Mouse (Mus musculus): ENCODE results near the gene Tubd1. TPM values are rescaled to one million over a fixed set of nuclear protein-coding genes. Genes with fewer than 3 reads are reported as not detected.

Gene Tubd1
- polyA plus RNA-seq, 1 experiment from 2014 or later, result 6.6 TPM

DNA sequence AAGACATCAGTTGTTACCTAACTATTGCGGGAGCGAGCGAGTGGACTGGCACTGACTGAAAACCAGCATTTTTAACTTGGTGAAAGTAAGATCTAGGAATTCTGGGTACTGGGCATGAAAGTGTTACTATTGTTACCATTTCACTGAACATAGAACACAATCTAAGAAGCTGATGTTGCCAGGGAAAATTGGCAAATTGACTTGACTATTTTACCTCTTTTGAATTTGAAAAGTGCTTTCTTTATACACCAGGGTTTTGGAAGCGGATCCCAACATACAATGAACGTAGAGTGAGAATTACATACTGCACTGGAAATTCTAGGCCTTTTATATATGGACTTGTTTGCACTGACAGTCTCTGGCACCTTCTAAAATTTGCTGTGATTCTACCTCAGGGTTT, 48.7 kb downstream of the Tubd1 start:
- Histone ChIP-seq H3K36me3 (no peaks in the 10 kb centered on the region), H3K27ac (replicated peaks) (peak overlapping the region; percentile 25; the same call in 1 of the 2 replicates), H3K9ac (replicated peaks) (no peak overlapping the region), H3K4me1 (peaks cover 4% of the 10 kb centered on the region; the same call in 1 of the 2 replicates), H3K4me3 (replicated peaks) (no peak overlapping the region), H3K27me3 (replicated peaks) (no peaks in the 10 kb centered on the region), H3K4me2 (no peak overlapping the region), H3K9me3 (replicated peaks) (no peaks in the 10 kb centered on the region)
- no peak for ATAC-seq (ENCODE audit: low FRiP score)
- WGBS, result 80% methylated on average over 5 of the region's 5 CpGs

DNA sequence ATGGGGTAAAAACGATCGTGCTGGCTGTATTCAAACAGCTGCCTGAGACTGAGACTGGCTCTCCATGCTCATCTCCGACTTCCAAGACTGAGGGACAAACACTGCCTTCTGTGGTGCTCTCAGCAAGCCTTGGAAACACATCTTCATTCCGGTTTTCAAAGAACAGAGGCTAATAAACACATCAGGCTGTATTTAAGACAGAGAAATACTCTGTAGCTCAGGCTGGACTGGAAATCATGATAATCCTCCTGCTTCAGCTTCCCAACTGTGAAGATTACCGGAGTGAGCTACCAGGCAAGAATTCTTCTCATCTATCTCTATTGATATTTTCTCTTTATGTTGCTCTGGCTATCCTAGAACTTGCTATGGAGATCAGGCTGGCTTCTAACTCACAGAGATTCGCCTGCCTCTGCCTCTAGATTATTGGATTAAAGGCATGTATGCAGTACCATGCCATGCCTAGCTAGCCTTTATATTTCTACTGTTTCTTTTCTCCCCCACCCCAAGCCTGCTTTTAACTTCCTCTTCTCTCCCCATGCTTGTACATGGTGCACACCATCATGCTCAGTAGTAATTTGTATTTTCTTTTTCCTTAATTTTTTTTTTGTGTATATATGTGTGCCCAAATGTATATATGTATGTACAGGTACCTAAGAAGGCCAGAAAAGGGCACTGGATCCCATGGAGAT, 49.5 kb downstream of the Tubd1 start:
- 82% methylated on average over 6 of the region's 6 CpGs for WGBS
- no peak for ATAC-seq (ENCODE audit: low FRiP score)

DNA sequence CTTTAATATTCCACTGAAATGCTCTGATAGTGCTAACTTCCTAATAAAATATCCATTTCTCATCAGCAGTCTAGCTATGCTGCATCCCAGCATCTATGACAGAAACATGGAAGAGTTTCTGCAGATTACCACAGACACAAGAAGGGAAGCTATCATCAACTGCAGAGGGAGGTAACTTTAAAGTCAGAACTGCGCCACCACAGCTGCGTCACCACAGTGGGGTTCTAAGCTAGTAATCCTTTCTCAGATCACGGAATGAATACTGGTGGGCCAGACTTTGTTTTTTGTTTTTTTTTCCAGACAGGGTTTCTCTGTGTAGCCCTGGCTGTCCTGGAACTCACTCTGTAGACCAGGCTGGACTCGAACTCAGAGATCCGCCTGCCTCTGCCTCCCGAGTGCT, 50.6 kb downstream of the Tubd1 start:
- Histone ChIP-seq H3K4me1 (peaks cover 4% of the 10 kb centered on the region; the same call in 1 of the 2 replicates), H3K9ac (replicated peaks) (no peak overlapping the region), H3K4me3 (replicated peaks) (no peak overlapping the region), H3K4me2 (no peak overlapping the region), H3K27me3 (replicated peaks) (no peaks in the 10 kb centered on the region), H3K27ac (replicated peaks) (no peak overlapping the region), H3K36me3 (no peaks in the 10 kb centered on the region), H3K9me3 (replicated peaks) (no peaks in the 10 kb centered on the region)
- WGBS, result 94% methylated on average over 6 of the region's 6 CpGs
- no peak for ATAC-seq (ENCODE audit: low FRiP score)

More for the DNA sequence above, 49.5 kb downstream of the Tubd1 start:
- Histone ChIP-seq H3K27me3 (replicated peaks) (no peaks in the 10 kb centered on the region), H3K27ac (replicated peaks) (no peak overlapping the region), H3K9ac (replicated peaks) (no peak overlapping the region), H3K4me2 (no peak overlapping the region), H3K36me3 (no peaks in the 10 kb centered on the region), H3K4me1 (peaks cover 4% of the 10 kb centered on the region; the same call in 1 of the 2 replicates), H3K4me3 (replicated peaks) (no peak overlapping the region), H3K9me3 (replicated peaks) (no peaks in the 10 kb centered on the region)

DNA sequence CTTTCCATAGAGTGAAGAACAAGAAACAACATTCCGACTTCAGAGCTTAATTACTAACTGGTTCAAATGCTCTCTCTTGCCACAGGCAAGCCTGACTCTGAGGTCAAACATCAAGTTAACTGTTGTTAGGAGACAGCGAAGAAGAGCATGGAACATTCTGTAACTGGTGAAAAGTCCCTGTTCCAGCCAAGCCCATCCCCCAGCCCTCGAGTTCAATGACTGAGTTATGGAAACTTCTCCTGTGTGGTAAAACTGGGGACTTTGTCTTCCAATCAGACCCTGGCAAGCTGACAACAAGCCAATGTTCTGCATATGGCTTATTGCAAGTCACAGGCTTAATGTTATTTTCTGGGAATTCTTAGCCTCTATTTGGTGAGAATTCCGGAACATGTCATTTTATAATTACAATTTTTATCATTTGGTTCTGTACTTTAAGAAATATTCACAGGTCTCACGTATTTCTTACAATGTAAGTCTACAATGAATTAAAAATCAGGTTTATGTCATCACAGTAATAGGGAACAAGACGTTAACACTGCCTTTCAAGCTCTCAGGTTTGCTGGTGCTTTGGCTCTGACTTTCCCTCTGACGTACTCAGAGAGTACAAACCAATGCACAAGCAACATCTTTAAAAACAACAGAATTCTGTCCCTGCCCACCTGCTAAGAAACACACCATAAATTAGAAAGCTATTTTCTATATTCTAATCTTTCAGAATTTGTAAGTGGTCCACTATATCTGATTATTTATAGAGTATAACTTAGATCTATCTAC, 51.6 kb downstream of the Tubd1 start:
- ATAC-seq (ENCODE audit: low FRiP score), result no peak
- no peaks in the 10 kb centered on the region for H3K9me3 ChIP-seq (replicated peaks)
- H3K36me3 ChIP-seq, result no peaks in the 10 kb centered on the region
- no peak overlapping the region for H3K9ac ChIP-seq (replicated peaks)
- H3K27ac ChIP-seq (replicated peaks), result no peak overlapping the region
- H3K4me3 ChIP-seq (replicated peaks), result no peak overlapping the region
- H3K27me3 ChIP-seq (replicated peaks), result no peaks in the 10 kb centered on the region
- 84% methylated on average over 7 of the region's 7 CpGs for WGBS
- H3K4me1 ChIP-seq, result peaks cover 4% of the 10 kb centered on the region; the same call in 1 of the 2 replicates
- H3K4me2 ChIP-seq, result no peak overlapping the region

DNA sequence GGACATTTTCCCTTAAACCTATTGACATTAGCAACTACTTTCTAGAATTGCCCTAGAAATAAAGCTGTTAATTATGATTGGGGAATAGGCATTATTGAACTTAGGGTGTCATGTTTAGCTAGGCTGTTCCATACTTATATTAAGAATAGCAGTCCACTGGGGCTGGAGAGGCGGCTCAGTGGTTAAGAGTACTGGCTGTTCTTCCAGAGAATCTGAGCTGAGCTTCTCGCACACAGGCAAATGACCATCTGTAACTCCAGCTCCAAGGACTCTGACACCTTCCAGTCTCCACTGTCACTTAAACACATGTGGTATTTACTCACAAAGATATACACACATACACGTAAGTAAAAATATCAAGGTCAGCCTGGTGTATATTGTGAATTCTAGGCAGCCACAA, 52.2 kb downstream of the Tubd1 start:
- Histone ChIP-seq H3K4me1 (peaks cover 4% of the 10 kb centered on the region; the same call in 1 of the 2 replicates), H3K4me2 (no peak overlapping the region), H3K4me3 (replicated peaks) (no peak overlapping the region), H3K27ac (replicated peaks) (no peak overlapping the region), H3K36me3 (no peaks in the 10 kb centered on the region), H3K9me3 (replicated peaks) (no peaks in the 10 kb centered on the region), H3K27me3 (replicated peaks) (no peaks in the 10 kb centered on the region), H3K9ac (replicated peaks) (no peak overlapping the region)
- WGBS, result 90% methylated on average over 3 of the region's 3 CpGs
- no peak for ATAC-seq (ENCODE audit: low FRiP score)

DNA sequence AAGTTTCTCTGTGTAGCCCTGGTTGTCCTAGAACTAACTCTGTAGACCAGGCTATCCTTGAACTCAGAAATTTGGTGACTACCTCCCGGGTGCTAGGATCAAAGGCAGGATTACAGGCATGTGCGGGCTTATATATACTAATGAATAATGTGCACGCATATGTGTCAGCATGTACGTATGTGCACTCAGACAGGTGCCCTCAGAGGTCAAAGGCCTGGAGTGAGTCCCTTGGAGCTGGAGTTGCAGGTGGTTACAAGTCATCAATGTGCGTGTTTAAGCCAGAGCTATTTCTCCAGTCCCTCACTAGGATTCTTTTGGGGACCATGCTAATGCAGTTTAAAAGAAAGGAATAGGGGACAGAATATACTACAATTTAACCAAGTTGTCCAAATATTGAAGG, 53.4 kb downstream of the Tubd1 start:
- peaks cover 2% of the 10 kb centered on the region; the same call in 1 of the 2 replicates for H3K4me1 ChIP-seq
- H3K27me3 ChIP-seq (replicated peaks), result no peaks in the 10 kb centered on the region
- H3K4me2 ChIP-seq, result no peak overlapping the region
- H3K9ac ChIP-seq (replicated peaks), result no peak overlapping the region
- no peak for ATAC-seq (ENCODE audit: low FRiP score)
- no peak overlapping the region for H3K4me3 ChIP-seq (replicated peaks)
- no peak overlapping the region for H3K27ac ChIP-seq (replicated peaks)
- no peaks in the 10 kb centered on the region for H3K9me3 ChIP-seq (replicated peaks)
- H3K36me3 ChIP-seq, result no peaks in the 10 kb centered on the region
- 95% methylated on average over 5 of the region's 5 CpGs for WGBS

DNA sequence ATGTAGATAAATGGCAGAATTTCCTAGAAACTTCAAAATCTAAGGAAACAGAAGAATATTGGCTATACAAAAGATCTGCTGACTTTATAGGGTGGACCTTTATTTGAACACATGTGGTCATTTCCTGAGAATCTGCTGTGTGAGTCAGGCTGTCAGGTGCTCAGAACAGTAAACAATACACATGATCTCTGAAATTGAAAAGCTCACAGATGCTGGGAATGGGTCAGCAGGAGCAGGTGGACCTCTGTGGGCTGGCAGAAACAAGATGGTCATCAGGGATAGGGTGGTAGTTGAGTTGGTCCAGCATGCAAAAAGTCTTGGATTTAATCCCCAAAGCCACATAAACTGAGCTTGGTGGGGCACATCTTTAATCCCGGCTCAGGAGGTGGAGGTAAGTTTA, 53.8 kb downstream of the Tubd1 start:
- H3K9me3 ChIP-seq (replicated peaks), result no peaks in the 10 kb centered on the region
- 93% methylated on average over 1 of the region's 1 CpGs for WGBS
- no peaks in the 10 kb centered on the region for H3K27me3 ChIP-seq (replicated peaks)
- no peak overlapping the region for H3K4me2 ChIP-seq
- H3K9ac ChIP-seq (replicated peaks), result no peak overlapping the region
- no peaks in the 10 kb centered on the region for H3K4me1 ChIP-seq
- no peak for ATAC-seq (ENCODE audit: low FRiP score)
- H3K36me3 ChIP-seq, result no peaks in the 10 kb centered on the region
- no peak overlapping the region for H3K4me3 ChIP-seq (replicated peaks)
- no peak overlapping the region for H3K27ac ChIP-seq (replicated peaks)

DNA sequence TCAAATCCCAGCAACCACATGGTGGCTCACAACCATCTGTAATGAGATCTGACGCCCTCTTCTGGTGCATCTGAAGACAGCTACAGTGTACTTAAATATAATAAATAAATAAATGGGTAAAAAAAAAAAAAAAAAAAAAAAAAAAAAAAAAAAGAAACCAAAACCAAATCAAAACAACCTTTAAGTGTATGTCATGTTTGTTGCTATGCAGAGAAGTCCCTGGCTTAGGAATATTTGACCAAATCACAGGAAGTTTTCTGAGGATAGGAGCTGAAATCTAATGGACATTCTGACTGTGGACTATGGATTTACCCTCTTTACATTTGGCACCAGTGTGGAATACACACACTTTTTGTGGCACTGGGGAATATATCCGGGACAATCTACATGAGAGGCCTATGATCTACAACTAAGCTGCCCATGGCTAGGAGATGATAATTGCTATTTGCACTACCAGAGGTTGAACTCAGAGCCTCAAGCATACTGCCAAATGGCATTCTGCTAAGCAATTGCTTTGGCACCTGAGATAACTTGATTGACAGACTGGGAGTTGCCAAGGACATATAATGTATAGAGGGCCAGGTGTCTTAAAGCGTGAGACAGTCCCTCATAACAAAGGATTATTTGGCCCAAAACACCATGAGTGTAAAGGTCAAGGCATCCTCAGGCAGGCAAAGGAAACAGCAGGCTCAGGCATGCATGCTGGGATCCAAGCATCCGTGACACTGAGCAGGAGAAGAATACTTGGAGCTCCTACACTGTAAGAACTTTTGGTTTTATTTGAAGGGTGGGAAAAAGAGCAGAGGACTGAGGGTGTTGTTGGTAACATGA, 54.8 kb downstream of the Tubd1 start:
- no peak for ATAC-seq (ENCODE audit: low FRiP score)
- H3K27me3 ChIP-seq (replicated peaks), result no peaks in the 10 kb centered on the region
- no peaks in the 10 kb centered on the region for H3K9me3 ChIP-seq (replicated peaks)
- H3K9ac ChIP-seq (replicated peaks), result no peak overlapping the region
- H3K4me3 ChIP-seq (replicated peaks), result no peak overlapping the region
- WGBS, result 80% methylated on average over 4 of the region's 4 CpGs
- H3K4me1 ChIP-seq, result no peaks in the 10 kb centered on the region
- H3K36me3 ChIP-seq, result no peaks in the 10 kb centered on the region
- no peak overlapping the region for H3K27ac ChIP-seq (replicated peaks)
- no peak overlapping the region for H3K4me2 ChIP-seq

DNA sequence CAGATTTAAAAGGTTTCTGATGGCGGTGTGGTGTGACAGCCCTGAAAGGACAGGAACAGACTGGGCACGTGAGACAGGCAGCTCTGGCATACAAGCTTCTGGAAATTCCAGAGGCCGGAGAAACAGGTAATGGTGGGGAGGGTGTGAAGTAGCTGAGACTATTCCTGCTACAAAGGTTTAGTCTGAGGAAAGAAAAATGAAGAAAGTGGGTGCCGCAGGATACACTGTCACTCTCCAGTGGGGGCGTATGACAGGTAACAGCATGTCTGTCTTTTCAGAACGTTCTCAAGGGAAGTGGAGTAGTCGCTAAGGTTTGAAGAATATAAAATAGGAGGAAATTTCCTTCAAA, 55.4 kb downstream of the Tubd1 start:
- Histone ChIP-seq H3K36me3 (no peaks in the 10 kb centered on the region), H3K4me3 (replicated peaks) (no peak overlapping the region), H3K27ac (replicated peaks) (no peak overlapping the region), H3K9ac (replicated peaks) (no peak overlapping the region), H3K4me2 (no peak overlapping the region), H3K9me3 (replicated peaks) (no peaks in the 10 kb centered on the region), H3K27me3 (replicated peaks) (no peaks in the 10 kb centered on the region), H3K4me1 (no peaks in the 10 kb centered on the region)
- WGBS, result 93% methylated on average over 7 of the region's 7 CpGs
- no peak for ATAC-seq (ENCODE audit: low FRiP score)

DNA sequence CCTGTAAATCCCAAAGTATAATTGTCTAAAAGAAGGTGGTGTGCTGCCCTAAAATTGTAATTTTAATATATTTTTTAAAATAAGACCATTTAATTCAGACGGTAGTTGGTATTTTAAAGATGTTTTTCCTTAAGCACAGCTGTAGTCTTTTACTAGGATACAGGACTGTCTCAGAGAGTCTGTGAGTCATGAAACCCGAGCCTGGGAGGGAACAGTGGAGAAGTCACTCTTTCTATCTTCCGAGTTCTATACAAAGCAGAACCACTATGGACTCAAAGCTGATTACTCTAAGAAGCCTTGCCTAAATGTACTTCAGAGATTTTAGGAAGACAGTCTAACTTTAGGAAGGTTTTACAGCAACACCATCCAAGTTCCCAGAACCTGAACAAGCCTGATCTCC, 57.3 kb downstream of the Tubd1 start:
- Histone ChIP-seq H3K9me3 (replicated peaks) (no peaks in the 10 kb centered on the region), H3K4me3 (replicated peaks) (no peak overlapping the region), H3K4me2 (no peak overlapping the region), H3K36me3 (peaks cover 11% of the 10 kb centered on the region), H3K27ac (replicated peaks) (no peak overlapping the region), H3K4me1 (no peaks in the 10 kb centered on the region), H3K9ac (replicated peaks) (no peak overlapping the region), H3K27me3 (replicated peaks) (no peaks in the 10 kb centered on the region)
- no peak for ATAC-seq (ENCODE audit: low FRiP score)
- WGBS, result 69% methylated on average over 3 of the region's 3 CpGs

DNA sequence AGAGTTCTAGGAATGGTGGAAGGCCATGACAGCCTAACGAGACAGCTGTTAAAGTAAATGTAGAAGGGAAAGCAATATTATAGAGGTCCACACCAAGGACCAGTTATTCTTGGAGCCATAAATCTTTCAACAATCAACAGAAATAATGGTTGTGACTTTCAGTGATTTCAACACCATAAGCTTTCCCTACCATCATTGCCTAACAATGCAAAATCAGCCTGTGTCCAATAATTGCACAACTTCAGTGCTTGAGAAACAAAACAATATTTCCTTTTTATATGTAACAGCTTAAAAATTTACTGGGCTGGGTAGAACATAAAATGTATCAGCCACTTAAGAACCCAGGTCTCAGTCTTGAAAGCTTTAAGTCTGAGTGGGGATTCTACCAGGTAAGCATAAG, 58.9 kb downstream of the Tubd1 start:
- WGBS, result 93% methylated on average over 1 of the region's 1 CpGs
- Histone ChIP-seq H3K27me3 (replicated peaks) (no peaks in the 10 kb centered on the region), H3K36me3 (peaks cover 11% of the 10 kb centered on the region), H3K4me1 (no peaks in the 10 kb centered on the region), H3K4me2 (no peak overlapping the region), H3K9ac (replicated peaks) (no peak overlapping the region), H3K4me3 (replicated peaks) (no peak overlapping the region), H3K27ac (replicated peaks) (no peak overlapping the region), H3K9me3 (replicated peaks) (no peaks in the 10 kb centered on the region)
- ATAC-seq (ENCODE audit: low FRiP score), result no peak
